Mouse (Mus musculus) lung, postnatal 25 days (tissue): ENCODE measurements at regions not wholly inside any gene's neighbourhood (a gene's known extent, or its start where the extent isn't known, plus 50 kb on each side); places are given as distances from the start of the nearest gene placed in this dataset.
A peak's percentile ranks its signal among the peaks of the same experiment; 100 is the strongest.

Experiments used
- DNase-seq: peaks from one replicate; pipeline ENCODE4 v3.0.0; 2022; ENCODE audit warnings: low spot score

DNA sequence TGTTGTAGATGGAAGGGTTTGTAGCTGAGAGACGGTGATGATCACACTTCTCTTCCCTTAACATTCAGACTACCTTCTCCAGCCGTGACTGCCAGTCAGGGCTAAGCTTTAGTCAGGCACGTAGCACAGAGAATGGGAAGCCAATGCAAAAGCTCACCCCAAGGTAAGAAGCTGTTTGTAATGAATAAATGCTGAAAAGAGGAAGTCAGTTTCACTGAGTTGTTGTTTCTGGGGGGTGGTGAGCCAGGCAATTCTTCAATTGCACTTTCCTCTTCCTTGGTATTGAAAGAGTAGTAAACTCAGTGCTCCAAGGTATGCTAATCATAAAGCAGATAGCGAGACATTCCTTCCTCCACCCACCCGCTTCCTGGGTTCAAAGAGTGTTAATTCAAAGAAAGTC, 269.2 kb upstream of the Dab2 start:
- DNase-seq, result no peak

- no peak for DNase-seq
Observed at GRCm38 (mm10) chr15:6034156-6034555, 265.4 kb upstream of the Dab2 start.

DNA sequence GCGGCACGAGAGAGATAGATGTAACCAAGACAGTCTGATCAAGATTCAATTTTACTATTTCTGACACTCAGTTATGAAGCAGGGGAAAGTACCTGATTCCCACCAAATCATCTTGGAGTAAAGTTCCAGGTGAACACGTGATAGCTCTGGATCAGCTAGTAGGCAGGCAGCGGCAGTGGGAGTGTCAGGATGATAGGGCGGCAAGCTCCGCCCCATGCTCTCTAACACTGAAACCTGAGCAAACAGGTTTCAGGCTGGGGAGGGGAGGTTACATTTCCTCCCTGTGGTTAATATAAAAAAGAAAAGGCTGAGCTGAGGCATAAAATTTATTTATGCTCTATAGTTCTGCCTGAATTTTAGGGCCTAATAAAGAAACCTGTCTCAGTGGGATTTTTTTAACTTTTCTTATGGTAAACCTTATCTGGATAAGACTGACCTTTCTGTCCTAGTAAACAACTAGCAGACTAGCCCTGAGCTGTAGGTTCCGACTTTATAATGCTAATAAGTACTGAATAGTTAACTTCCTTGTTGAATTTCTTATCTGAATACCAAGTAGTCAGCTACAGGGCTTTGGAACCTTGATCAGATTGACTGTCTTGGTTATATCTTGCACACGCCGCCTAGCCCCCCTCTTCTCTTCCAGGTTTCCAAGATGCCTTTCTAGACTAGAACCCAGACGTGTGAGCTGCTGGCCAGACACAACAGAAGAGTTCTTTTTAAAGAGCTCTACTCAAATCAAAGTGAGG, 254.9 kb upstream of the Dab2 start:
- DNase-seq, result no peak

DNA sequence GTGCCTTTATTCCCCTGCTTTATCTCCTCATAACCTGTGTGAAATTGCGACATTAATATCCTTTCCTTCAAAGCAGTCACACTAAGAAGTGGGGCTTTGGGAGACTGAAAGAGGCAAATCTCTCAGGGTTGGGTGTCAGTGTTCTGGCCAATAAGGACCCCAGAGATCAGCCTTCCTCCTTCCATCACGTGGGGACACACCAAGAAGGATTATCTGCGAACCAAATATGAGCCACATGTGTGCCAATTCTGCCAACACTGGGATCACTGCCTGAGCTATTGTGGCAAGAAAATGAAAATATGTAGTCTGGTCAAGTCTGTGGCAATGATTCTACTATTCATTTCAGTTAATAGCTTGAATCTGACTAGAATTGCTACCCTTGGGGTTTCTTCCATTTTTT, 243.9 kb upstream of the Dab2 start:
- no peak for DNase-seq

GRCm38 (mm10) chr15:6056887-6057626, 242.5 kb upstream of the Dab2 start:
- peak; percentile 29 for DNase-seq

- DNase-seq, result no peak
Observed at GRCm38 (mm10) chr15:6059361-6059760, 240.2 kb upstream of the Dab2 start.

DNA sequence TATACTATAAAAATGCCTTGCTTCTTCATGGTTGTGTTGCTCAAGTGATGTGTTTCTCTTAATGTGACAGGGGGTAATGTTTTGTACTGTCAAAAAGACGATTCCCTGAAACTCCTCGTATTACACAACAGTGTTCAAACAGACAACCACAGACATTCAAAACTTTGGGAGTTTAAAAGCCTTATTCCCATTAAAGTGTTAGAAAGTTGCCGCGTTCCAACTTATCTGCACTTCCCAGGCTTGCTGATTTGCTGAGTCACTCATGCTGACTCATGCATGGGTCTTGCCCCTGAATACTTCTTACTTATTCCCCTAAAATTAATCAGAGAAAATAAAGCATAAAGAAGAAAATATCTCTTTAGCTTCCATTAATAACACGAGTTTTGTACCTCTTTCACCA, 239.8 kb upstream of the Dab2 start:
- no peak for DNase-seq

DNA sequence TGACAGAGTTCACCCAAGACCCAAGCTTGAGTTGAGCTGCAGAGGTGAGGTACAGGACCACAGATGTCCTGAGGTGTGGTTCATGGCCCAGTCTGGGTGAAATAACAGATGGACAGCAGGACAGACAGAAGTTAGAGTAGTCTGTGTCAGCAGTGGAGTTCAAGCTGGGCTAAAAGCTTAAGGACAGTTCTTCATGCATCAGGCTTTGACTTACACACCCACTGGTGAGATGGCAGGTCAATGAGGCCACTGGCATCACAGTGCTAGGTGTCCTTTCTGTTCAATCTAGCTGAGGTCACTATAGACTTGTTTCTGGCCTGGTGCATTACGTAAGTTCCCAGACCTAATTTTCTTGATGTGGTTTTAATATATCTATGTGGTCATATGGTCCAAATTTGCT, 238.9 kb upstream of the Dab2 start:
- DNase-seq, result no peak

DNA sequence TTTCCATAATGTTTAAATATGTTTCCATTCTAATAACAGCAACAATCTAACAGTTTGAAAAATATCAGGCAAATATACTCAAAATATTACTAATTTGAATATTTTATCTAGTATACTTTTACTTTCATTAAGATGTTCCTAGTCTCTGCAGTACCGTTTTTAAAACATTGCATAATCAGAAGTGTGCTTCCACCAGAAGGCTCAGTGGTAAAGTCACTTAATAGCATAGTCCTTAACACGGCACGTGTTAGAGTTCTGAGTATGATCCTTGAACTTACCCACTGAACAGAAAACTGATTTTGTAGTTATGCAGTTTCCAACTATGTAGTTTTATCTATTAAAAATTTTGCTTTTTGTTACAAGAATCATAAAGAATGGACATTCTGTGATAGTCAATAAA, 234.5 kb upstream of the Dab2 start:
- DNase-seq, result no peak

DNA sequence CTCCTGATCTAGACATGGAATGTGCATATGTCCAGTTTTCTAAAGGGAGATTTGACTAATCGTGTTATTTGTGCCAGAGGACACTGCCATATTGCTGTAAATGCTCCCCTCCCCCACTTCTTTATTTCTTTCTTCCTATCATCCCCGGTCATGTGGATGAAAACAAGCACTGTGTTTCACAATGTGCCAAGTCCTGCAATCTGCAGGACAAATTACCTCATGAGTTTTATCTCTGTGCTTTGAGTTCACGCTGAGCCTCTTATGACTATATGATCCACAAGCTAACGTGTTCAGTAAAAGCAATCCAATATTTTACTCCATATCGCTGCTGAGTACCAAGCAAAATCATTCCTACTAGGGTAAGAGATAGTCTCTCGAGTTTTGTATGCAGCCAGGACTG, 232.2 kb upstream of the Dab2 start:
- peak; percentile 2 for DNase-seq

DNA sequence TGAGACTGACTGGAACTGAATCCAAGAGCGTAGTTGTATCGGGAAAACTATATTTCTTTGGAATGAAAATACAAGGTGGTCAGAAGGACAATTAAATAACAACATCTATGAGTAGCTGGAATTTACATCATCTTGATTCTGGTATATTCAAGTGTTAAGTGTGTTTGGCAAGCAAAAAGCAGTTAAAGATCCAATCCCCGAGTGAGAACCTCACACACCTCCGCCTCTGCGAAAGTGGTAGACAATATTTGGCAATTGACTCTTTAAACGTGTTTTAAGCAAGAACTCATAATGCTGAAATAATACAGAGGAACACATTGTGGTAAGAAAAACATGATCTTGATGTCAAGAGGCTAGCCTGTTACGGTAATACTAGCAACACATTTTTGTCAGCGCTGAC, 231.2 kb upstream of the Dab2 start:
- no peak for DNase-seq

- no peak for DNase-seq
Observed at GRCm38 (mm10) chr15:6071873-6072272, 227.7 kb upstream of the Dab2 start.

DNA sequence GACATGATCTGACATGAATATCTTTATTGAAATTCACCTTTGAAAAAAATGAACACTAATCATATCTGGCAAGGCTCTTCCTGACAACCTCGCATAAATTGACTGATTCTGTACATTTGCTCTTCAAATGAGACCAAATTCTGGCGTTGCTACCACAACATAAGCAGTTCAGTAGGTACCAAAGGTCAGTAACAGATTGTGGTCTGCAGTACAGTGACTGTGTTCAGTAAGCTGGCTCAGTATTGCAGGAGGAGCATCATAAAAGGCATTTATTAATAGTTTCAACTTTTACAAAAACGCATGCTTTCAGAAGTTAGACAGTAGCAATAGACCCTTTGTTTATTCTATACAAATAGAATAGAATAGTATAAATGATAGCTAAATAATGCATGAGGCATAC, 226.7 kb upstream of the Dab2 start:
- DNase-seq, result no peak

GRCm38 (mm10) chr15:6080714-6081635, 218.6 kb upstream of the Dab2 start:
- peak; percentile 59 for DNase-seq

- no peak for DNase-seq
Observed at GRCm38 (mm10) chr15:6087208-6087607, 212.4 kb upstream of the Dab2 start.

DNA sequence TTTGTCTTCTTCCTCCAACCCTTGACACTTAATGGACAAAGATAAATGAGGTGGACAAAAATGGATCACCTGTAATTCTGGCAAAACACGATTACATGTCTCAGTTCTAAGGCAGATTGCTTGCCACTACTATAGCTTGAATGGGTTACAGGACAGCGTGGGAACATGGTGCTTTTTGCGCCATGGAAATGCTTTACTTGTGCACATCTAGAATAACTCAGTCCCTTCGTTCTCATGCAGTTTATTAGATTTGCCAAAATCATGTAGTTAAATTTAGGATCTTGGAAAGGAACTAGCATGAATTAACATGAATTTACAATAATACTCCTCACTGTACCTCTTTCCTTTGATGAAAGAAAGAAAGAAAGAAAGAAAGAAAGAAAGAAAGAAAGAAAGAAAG, 211.1 kb upstream of the Dab2 start:
- DNase-seq, result no peak

DNA sequence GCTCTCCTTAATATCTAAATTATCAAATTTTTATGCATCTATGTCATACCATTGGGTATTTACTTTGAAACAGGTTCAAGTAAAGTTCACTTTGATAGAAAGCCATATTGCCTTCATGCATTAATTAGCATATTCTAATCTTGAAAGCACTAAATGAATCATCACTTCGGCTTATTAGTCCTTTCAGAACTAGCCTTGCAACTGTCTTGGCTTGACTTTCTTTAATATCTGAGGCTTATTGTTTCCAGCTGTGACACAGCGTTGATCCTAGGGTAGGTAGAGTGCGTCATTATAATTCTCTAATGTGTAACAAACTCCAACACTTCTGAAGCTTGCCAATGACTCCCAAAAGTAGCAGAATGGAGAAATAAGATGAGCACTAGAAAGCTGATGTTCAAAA, 169.9 kb upstream of the Dab2 start:
- no peak for DNase-seq

- DNase-seq, result no peak
Observed at GRCm38 (mm10) chr15:6132216-6132615, 167.4 kb upstream of the Dab2 start.

- no peak for DNase-seq
Observed at GRCm38 (mm10) chr15:6145071-6145470, 154.5 kb upstream of the Dab2 start.

DNA sequence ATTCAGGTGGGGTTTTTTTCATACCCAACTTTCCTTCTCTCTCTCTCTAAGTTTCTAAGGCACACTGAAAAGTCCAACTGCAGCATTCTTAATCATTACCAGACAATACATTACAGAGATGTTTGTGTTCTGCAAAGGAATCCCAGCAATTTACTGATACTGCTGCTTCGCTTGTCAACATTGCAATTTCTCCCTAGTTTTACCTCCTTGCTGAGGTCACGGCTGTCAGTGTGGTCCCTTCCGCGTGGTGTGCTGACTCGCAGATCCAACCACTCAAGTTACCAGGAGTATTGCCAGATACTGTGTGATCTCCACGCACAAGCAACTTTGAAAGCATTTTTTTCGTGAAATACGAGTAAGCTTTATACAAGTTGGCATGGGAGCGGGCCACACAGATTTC, 144.9 kb upstream of the Dab2 start:
- no peak for DNase-seq

- no peak for DNase-seq
Observed at GRCm38 (mm10) chr15:6180261-6180660, 119.3 kb upstream of the Dab2 start.

- peak; percentile 0 for DNase-seq
Observed at GRCm38 (mm10) chr15:6183627-6184026, 116.0 kb upstream of the Dab2 start.

GRCm38 (mm10) chr15:6191845-6192244, 107.7 kb upstream of the Dab2 start:
- no peak for DNase-seq
